Mouse (Mus musculus) telencephalon, adult 2 months (tissue): ENCODE data around the gene Ddx46.
"Not testable (repeated sequence)": the region's sequence is repeated elsewhere in the genome, so short reads cannot be mapped to it uniquely, and the experiment has no call there.

ENCODE experiments used
- DNase-seq: peaks from one replicate; pipeline ENCODE4 v3.0.0-alpha.2; 2011; ENCODE audit warnings: low read depth, low spot score

Ddx46 gene

DNA sequence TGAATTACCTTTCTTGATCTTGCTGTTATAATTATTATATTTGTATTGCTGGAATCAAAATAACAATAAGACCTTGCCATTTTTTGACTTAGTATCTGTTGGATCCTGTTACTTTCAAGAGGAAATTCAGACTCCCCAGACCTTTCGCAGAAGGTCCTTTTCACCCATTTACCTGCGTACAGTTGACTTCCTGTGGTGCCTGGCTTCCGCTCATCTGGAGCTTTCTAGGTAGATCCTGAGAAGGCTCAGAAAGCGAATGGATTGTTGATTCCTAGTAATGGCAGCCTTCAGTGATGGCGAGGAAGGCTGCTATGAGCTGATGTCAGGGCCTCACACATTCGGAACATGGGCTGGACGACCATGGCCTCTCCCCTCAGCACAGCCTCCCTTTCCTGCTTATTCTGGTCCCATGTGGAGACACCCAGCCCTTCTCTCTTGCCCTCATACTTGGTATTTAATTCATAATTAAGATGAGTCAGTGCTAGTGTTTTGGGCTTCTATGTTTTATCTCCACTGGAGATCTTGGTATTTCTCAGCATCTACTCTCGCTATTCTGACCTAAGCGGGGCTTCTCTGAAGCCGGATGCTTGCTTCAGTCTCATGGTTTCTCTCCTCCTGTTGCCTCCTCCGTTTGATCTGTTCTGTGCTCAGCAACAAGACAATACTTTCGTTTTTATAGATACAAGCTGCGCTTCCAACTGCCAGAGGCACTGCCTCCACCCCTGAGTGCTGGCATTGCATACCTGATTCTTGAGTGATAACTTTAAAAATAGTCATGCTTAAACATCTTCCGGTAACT is 1.6 kb downstream of the Ddx46 start:
- DNase-seq: no peak

DNA sequence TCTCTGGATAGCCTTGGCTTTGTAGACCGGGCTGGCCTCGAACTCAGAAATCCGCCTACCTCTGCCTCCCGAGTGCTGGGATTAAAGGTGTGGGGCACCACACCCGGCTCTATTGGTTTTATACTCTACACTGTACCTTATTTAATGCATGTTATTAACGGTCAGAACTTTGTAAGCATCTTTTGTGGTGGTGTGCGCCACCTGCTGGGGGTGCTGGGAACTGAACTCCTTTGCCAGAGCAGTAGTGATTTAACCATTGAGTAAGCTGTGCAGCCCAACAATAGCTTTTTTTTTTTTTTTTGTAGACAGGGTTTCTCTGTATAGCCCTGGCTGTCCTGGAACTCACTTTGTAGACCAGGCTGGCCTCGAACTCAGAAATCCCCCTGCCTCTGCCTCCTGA is 5.7 kb downstream of the Ddx46 start:
- not testable (repeated sequence) for DNase-seq

DNA sequence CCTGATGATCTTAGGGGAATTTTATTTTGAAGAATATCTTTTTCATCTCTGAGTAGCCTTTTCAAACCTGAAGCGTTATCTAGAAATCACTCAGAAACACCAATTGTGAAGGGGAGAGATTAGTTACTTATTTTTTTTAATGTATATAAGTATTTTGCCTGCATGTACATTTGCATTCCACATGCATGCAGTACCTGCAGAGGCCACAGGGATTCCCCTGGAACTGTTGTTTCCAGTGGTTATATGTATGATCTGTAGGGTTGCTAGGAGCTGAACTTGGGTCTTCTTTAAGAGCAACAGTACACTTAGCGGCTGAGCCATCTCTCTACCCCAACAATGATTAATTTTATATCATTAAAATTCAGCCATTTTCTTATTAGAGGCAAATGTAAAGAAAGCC is 9.7 kb downstream of the Ddx46 start:
- no peak for DNase-seq

DNA sequence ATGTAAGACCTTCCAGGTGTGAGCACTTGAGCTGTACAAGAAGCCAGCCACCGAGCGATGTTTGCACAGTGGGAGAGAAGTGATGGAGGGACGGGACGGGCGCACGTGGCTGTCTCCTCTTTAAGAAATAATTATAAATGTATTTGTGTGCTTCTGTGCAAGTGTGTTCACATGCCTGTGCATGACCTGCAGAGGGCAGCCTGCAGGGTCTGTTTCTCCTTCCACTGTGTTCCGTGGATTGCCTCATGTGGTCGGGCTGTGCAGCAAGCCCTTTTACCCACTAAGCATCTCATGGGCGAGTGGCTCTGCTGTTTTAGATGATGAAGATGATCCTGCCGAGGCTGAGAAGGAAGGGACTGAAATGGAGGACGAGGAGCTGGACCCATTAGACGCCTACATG is 15.3 kb downstream of the Ddx46 start:
- DNase-seq: no peak

DNA sequence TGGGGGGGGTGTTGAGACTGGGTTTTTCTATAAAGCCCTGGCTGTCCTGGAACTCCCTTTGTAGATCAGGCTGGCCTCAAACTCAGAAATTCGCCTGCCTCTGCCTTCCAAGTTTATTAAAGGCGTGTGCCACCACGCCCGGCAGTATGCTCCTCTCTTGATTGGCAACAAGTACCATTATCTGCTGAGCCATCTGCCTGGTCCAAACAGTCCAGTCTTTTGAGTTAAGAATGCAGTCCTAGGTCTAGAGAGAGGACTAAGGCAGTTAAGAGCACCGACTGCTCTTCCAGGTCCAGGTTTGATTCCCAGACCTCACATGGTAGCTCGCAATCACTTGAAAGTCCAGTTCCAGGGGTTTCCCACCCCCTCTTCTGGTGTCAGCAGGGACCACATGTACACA is 16.2 kb downstream of the Ddx46 start:
- DNase-seq: no peak

DNA sequence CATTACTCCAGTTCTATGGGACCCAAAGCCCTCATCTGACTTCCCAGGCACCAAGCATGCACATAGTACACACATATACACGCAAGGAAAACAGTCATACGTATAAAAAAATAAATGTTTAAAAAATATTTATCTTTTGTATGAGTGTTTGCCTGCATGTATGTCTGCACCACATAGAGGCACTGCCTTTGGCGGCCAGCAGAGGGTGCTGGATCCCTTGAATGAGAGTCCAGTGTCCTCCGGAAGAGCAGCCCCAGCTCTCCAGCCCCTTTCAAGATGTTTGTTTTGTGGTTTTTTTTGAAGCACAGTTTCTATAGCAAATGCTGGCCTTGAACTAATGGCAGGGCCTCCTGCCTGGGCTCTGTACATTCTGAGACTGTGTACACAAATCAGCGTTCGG is 33.7 kb downstream of the Ddx46 start:
- DNase-seq: no peak

DNA sequence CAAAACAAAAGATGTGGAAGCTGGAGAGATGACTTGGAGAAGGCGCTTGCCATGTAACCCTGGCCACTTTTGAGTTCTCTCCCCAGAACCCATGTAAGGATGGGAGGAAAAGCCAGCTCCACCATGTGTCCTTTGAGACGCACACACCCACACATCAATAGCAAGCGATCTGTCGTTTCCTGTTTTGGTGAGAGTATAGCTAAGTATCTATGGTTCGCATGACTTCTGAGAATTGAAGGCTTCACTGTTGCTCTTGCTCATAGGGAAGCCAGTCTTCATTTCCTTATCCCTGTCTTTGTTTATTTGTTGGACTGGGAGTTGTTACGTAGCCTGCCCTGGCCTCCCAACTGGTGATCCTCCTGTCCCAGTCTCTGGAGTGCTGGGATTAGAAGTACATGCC is 37.9 kb downstream of the Ddx46 start:
- no peak for DNase-seq

DNA sequence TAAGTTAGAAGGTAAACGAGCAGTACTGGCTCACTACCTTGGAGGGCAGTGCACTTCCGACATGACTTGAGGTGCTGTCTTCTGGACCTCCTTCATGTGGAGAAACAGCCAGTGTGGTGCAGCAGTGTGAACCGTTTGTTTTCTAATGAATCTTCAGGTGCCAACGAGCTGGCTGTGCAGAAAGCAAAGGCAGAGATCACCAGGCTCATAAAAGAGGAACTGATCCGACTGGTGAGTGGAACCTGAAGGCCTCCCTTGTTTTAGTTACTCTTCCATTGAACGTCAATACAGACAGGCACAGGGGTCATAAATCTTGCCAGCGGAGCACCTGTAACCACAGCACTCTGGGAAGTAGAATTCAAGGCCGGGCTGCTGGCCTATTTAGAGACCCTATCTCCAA is 42.5 kb downstream of the Ddx46 start:
- no peak for DNase-seq

DNA sequence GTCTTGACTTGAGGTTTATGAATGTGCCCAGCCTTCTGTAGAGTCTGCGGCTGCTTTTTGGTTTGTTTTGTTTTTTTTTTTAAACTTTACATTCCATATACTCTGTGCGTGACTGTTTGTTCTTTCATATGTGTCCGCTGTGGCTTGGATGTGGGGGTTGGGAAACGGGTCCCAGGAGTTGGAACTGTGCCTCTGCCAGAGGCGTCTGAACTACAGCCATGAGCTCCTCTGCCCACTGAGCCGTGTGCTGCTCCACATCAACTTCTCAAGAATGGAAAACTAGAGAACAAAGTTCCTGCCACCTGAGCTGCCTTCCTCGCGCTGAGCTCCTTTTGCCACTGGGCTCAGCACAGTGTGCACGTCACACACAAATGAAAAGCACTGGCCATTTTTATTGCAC is 47.4 kb downstream of the Ddx46 start:
- DNase-seq: no peak

DNA sequence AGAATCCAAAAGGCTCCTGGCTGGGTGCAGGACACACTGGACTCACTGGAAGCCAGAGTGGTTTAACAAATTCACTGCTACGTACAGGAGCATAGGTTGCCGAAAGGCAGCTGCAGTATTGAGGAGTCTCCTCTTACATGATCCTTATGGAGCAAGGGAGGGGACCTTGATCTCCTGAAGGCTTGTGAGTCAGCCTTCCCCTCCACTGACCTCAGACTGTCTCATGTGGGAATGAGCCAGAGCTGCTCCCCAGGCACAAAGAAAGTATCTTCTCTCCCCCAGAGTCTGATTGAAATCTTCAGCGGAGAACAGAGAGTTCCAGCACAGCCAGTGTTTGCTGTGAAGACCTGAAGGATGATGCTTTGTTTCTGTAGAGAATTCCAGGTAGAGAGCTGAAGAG is 48.8 kb downstream of the Ddx46 start:
- DNase-seq: no peak

DNA sequence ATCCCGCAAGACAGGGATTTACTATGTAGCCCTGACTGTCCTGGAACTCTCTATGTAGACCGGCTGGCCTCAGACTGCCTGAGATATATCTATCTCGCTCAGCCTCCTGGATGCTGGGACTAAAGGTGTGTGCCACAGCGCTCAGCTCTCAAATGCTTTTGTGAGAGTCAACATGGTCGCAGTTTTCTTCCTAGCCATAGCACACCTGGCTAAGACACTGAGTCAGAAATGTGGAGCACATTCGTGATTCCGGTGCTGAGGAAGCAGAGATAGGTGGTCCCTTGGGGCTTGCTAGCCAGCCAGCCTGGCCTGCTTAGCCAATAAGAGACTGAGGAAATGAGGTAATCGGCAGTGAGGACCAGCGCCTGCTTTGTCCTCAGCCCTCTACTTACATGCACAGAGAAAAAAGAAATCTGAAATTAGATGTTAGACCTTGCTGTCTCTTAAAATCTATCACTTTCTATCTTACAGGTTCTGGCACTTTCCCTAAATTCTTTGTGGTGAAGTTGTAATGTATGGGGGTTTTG is 51.3 kb downstream of the Ddx46 start:
- DNase-seq: no peak

DNA sequence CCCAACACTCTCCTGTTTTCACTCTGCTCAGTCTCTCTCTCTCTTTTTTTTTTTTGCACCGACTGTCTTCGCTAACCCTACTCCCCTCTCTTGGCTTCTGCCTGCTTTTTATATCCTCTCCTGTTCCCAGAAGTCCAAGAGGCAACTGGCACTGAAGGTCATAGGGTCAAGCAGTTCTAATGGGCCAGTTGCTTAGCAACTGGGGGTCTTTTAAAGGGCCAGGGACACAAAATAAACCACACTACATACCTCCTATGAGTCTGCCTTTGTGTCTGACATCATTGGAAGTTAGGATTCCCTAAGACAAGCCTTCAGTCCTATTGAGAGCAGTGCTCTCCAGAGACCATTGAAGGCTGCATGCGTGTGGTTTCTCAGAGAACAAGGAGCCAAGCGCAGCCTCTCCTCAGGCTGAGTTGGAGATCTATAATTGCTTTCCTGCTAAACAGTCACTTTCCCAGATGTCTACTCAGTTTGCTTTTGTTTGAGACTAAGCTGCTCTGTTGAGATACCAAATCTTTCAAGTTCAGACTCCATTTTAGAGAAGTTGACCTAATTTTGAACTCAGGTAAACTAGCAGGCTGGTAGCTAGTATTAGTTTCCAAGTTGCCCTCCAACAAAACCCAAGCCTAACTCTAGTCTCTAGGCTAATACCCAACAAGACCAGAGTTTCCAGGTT is 53.2 kb downstream of the Ddx46 start:
- no peak for DNase-seq

DNA sequence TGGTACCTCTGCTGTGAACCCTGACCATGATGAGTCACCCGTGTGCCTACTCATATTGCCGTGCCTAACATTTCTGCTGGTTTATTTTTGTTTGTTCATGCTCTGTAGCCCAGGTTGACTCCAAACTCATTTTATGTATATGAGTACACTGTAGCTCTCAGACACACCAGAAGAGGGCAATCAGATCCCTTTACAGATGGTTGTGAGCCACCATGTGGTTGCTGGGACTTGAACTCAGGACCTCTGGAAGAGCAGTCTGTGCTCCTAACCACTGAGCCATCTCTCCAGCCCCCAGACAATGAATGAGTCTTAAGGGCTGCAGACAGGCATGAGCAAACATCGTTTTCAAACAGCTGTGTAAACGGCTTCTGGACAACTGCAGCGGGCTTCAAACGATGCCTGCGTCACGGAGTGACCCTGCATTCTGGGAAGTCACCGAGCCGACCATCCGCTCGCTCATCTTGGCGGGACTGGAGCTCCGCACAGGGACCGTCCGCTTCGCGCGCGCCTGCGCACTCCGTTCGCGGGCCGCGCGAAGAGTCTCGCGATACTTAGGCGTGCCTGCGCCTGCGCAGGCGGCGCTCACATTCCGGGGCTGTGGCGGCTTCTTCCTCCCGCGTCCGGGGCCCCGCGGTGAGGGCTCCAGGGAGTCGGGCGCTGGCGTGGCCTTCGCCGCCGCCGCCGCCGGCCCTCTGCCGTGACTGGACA is 57.9 kb downstream of the Ddx46 start, which contains the start of gene B230219D22Rik:
TSS of gene B230219D22Rik (plus strand) at position 590 of the 708 bp plus-strand sequence.
- peak; percentile 67 for DNase-seq

DNA sequence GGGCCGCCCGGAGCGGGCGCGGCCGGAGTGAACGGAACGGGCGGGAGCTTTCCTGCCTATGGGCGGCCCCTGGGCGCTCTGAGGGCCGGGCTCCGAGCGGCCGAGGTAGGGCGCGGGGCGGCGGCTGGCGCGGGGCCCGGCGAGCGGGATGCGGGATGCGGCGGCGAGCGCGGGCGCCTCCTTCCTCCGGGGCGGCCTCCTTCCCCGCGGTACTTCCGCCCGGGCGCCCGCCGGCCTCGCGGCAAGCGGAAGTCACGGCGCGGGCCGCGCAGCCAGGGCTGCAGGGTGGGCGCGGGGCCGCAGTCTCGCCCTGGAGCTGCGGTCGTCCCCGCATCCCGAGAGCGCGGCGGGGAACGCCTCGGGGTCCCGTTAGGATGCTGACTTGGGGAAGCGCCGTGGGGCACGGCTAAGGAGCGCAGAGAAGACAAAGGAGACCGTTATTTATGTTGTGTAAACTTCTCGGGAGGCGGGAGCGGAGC is 58.5 kb downstream of the Ddx46 start:
- peak; percentile 1 for DNase-seq

DNA sequence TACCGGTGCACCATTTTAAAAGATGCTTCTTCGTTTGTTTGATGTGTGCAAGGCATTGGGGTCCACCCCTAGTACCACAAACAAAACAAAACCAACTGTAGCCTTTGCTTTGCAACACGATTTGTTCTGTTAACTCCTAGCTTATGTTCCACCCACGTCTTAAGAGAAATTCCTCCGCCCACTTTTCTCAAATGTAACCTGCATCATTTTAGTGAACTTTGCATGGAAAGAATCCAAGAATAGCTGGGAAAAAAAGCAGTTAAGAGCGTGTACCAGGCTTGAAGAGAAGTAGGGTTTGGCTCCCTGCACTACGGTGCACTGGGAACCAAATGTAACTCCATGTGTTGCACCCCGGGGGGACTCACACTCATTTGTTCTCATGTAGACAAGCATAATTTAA is 59.3 kb downstream of the Ddx46 start:
- DNase-seq: peak; percentile 15

DNA sequence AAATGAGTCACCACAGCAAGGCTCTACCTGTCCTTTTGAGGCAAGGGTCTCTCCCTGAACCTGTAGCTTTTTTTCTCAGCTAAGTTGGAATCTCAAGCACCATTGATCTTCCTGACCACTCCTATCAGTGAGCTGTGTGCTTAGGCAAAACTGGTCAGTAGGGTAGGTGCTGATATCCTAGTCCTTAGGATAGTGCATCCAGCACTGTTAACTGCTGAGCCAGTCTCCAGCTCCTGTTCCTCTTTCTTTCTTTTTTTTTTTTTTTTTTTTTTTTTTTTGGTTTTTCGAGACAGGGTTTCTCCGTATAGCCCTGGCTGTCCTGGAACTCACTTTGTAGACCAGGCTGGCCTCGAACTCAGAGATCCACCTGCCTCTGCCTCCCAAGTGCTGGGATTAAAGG is 61.2 kb downstream of the Ddx46 start:
- not testable (repeated sequence) for DNase-seq

DNA sequence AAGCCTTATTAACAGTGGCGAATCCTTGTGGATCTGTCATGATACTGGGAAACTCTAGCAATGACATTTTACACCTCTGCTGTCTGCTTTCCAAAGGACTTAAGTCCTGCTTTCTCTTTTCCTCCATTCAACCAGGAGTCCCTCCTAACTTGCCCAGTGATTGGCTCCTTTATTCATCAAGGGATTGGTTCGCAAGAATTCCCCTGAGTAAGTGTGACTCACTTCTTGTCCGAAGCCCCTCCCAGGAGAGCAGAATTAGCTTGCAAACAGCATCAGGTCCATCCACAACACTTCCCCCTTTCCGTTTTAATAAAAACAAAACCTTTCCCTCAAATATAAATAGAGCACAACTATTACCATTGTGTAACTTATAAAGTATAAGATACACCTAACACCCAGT is 69.5 kb downstream of the Ddx46 start:
- no peak for DNase-seq

DNA sequence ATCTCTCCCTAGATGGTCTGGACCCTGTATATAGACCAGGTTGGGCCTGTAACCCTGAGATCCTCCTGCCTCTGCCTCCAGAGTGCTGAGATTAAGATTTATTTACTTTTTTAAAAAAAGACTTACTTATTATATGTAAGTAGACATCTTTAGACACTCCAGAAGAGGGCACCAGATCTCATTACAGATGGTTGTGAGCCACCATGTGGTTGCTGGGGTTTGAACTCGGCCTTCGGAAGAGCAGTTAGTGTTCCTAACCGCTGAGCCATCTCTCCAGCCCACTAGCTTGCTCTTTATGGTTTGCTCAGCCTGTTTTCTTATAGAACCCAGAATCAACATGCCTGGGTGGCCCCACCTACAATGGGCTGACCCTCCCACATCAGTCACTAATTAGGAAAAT is 78.0 kb downstream of the Ddx46 start:
- DNase-seq: no peak

DNA sequence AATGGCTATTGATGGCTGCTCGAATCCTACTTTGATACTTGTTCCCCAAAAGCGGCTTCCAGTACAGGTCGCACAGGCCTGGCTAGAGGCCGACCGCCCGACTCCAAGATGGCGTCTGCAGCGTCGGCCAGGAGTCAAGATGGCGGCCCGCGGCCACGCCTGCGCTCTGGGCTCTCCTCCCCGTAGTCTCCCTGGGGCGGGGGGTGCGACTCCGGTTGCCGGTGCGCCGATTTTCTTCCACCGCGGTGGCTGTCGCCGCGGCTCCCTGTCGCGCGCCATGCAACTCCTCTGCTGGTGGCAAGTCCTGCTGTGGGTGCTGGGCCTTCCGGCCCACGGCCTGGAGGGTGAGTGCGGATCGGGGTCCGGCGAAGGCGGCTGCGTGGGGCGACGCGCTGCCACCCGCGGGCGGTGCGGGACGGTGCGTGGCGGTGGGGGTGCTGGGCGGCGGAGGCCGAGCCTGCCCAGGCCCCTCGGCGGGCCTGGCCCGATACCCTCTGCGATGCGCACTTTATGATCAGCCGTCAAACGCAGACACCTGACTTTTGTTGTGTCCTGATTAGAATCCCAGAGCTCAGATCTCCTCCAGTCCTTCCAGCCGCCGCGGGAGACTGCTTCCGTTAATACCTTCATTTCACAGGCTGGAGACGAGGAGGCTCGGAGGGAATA is 79.8 kb downstream of the Ddx46 start, which contains the start of gene Txndc15:
TSS of gene Txndc15 (plus strand) at position 150 of the 666 bp plus-strand sequence.
- DNase-seq: no peak

DNA sequence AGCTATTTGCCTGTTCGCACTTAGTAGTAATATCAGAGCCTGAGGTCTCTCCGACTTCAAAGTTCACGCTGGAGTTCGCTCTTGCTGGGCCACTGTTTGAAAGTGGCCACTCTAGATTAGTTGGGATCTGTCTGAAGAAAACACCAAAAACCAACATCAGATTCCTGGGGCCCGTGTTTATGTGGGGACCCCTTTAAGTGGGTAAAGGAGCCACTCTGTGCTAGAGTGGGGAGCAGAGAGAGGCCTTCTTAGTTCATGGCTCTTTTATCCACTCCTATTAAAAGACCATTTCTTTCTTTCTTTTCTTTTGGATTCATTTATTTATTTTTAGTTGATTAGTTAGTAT is 80.3 kb downstream of the Ddx46 start:
- DNase-seq: no peak

DNA sequence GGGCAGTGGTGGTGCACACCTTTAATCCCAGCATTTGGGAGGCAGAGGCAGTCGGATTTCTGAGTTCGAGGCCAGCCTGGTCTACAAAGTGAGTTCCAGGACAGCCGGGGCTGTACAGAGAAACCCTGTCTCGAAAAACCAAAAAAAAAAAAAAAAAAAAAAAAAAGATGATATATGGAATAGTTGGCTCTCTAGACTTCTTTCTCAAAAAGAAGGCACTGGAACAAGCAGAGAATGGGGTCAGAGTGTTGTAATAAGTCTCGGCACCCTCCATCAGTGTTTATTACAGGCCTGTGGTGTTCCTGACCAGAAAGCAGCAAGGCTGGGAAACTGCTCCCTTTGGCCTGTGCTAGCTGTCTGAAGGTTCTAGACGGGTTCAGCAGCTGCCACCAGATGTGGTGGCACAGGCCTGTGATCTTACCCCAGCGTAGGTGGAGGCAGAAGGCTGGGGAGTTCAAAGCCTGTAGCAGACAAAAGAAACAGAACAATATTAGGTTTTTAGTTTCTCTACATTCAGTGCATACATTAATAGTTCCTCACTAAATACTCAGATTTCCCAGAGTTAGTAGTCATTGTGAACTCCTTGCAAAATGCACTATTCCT is 81.2 kb downstream of the Ddx46 start:
- no peak for DNase-seq
